Mouse (Mus musculus) thymus, postnatal 10 days (tissue): ENCODE measurements around the gene Dcpp2.
"Not testable (repeated sequence)": the region's sequence is repeated elsewhere in the genome, so short reads cannot be mapped to it uniquely, and the experiment has no call there.

ENCODE experiments used
- DNase-seq, 2 experiments: peaks; one replicate each; pipeline ENCODE4 v3.0.0; 2021; ENCODE audit warnings: low spot score in 2 of 2

Dcpp2 gene

DNA sequence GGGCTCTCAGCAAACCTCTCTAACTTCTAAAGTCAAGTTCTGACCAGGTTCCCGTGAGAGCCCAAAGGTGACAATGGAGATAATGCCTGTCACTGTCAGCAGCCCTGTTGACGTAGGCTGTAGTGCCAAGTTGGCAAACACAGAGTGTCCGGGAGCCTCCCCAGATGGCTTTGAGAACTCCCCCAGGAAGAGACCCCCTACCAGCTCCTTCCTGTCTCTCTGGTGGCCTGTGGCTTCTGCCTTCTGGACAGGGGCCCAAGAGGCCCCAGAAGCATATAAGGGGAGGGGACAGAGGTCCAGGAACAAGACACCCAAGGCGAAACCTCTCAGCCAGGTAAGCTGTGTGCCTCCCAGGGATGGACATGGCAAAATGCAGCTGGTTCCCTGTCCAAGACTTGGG, at the start of gene Dcpp2, which contains the start of gene Dcpp1:
Gene Dcpp2 (plus strand): TSS at position 305 of the 400 bp plus-strand sequence.
Gene Dcpp1 (plus strand): TSS at position 301 of the 400 bp plus-strand sequence.
- DNase-seq: not testable (repeated sequence)

DNA sequence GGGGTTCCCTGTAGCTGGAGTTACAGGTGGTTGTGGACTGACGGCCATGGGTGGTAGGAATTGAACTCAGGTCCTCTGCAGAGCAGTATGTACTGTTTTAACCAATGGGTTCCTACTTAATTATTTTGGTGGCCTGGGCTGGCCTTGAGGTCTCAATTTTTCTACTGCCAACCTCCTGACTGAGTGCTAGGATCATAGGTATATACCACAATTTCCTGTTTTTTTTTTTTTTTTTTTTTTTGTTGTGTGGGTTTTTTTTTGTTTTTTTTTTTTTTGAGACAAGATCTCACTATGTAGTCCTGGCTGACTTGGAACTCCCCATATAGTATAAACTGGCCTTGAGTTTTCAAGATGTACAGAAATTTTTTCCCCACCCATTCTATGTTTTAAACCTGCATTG, 49.5 kb upstream of the Dcpp2 start:
- DNase-seq: no peak

DNA sequence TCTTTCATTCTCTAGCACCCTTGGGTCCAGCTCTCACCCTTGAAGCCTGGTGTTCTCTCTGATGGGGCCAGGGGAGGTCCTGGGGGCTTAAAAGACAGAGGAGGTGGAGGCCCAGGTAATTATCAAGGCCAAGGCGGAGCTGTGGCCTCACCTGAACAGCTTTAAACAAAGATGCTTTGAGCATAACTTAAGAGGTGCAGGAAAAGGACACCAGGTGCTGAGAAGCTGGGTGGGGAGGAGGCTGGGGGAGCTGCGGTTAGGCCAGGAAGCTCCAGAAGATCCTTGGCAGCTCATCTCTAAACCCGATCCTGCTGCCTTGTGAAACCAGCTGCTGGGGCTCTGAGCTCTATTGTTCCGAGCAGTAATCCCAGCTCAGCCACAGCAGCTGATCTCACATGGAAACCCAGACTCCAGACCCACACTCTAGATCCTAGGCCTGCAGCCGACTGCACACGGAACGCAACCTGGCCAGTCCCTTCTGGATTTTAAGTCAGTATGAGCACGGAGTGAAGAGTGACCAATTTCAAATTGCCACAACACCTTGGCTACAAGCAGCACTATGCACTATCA, 44.6 kb upstream of the Dcpp2 start, which contains the start of gene Prss33:
Gene Prss33 (minus strand): TSS at position 51 of the 570 bp plus-strand sequence.
- no peak for DNase-seq

- DNase-seq: peak; percentile 46 to 70
These were observed 39.5 kb upstream of the Dcpp2 start for GRCm38 (mm10) chr17:23841145-23841544.

DNA sequence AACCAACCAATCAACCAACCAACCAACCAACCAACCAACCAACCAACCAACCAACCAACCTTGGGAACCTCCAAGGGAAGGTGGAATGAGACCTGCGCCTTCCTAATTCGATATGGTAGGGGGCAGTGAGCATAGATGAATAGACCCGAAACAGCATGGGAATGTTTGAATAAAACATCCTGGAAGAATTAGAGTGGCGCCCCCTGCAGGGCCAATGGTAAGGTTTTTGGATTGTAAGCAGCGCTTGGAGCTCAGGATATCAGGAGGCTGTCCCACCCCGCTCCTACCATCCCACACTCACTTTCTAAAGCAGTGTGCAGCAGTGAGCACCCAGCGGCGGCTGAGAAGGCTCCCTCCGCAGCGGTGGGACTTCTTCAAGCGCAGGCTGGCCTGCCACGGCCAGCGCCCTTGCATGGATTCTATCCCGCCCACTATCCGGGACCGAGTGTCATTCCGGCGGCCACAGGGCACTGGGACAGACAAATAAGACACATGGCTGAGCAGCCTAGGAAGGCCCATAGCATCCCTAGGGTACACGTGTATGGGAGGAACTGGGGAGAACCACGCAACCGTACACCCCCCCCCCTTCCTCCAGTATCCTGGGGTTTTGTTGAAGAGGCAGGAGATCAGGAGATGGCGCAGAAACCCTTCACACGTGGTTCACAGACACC, 37.4 kb upstream of the Dcpp2 start:
- DNase-seq: no peak

DNA sequence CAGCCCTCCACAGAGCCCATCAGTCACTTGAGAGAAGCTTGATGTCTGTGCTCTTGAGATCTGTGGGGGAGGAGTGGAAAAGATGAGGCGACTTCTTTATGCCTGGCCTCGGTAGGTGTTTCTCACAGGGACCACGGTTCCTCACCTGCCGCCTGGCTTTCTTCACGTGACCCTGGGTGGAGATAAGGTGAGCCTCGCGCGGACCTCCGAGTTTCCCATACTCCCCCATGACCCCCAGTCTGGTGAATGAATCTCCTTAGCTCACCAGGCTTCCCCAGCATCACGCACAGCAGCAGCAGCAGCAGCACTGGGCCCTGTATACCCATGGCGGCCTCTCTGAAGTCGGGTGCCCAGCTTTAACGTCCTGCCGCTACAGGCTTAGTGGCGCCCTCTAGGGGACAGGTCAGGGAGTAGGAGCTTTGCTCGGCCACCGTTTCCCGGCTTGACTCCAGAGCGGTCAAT, 36.8 kb upstream of the Dcpp2 start, which contains the start of the genes Prss32 and Prss41:
Gene Prss32 (plus strand): TSS at position 44 of the 462 bp plus-strand sequence.
Gene Prss41 (minus strand): TSS at position 361 of the 462 bp plus-strand sequence.
- peak; percentile 42 to 75 for DNase-seq

DNA sequence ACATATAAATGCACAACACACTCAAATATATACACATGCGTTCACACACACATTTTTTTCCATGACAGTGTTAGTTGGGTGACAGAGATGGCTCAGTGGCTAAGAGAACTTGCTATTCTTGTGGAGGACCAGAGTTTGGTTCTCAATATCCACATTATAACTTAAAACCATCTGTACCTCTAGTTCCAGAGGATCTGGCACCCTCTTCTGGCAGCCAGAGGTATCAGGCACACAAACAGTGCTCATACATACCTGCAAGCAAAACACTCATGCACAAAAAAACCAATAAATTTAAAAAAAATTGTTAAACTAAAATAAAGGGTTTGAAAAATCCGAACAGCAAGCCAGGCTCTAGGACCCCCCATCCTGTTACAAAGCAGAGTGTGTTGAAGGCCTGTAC, 30.7 kb upstream of the Dcpp2 start:
- no peak for DNase-seq

DNA sequence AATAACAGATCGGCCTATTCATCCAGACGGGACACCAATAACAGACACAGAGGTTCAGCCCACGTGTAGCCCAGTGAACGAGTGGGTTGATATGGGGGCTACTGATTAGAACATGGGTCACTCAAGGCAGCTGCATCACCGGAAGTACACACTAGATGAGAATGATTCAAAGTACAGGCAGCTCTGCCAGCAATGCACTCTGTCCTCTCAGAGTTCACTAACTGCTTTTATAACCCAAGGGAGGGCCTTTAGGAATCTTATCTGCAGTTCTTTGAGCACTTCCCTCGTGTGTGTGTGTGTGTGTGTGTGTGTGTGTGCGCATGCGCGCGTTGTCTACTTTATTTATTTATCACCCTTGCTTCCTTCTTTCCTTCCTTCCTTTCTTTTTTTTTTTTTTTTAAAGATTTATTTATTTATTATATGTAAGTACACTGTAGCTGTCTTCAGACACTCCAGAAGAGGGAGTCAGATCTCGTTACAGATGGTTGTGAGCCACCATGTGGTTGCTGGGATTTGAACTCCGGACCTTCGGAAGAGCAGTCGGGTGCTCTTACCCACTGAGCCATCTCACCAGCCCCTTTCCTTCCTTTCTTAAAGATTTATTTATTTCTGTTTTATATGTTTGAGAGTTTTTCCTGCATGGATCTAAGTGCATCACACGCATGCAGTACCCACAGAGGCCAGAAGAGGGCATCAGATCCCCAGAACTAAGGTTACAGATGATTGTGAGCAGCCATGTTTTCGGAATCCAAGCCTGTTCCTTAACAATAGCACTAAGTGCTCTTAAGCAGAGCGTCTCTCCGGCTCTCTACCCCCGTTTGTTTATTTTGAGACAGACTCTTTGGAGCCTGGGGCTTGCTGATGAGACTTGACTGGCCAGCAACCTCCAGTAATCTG, 29.6 kb upstream of the Dcpp2 start:
- DNase-seq: peak in 1 of 2 experiments; percentile 53

DNA sequence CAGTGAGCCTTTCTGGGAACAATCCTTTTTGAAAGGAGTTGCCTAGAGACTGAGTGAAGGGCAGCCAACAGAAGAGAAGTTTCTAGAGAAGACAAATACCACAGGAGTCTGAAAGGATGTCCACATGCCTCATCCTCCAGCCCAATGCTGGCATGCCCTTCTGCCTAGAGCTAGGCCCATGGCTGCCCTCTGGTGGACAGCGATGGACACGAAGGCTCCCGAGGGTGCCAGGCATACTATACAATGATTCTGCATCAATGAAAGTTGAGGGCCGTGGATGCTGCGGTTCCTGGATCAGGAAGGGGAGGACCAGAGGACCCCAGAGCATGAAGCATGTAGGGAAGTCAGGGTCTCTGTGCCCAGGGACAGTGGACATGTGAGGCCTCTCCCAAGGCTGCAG, 27.4 kb upstream of the Dcpp2 start:
- DNase-seq: peak; percentile 37 to 72

- no peak for DNase-seq
These were observed 26.4 kb upstream of the Dcpp2 start for GRCm38 (mm10) chr17:23854229-23854765.

DNA sequence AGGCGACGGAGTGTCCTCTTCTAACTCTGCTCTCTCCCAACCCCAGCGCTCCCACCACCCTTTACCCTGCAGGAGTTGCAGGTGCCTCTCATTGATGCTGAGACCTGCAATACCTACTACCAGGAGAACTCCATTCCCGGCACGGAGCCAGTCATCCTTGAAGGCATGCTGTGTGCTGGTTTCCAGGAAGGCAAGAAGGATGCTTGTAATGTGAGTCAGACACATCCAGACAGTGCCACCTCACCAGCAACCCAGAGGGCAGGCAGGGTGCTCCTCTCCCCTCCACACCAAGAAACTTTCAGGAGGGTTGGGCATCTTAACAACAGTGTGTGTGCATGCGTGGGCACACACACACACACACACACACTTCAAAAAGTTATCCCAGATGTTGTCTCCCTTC, 23.5 kb upstream of the Dcpp2 start:
- DNase-seq: no peak

- DNase-seq: no peak
These were observed 22.8 kb upstream of the Dcpp2 start for GRCm38 (mm10) chr17:23857913-23858312.

- DNase-seq: no peak
These were observed 17.8 kb upstream of the Dcpp2 start for GRCm38 (mm10) chr17:23862926-23863325.

DNA sequence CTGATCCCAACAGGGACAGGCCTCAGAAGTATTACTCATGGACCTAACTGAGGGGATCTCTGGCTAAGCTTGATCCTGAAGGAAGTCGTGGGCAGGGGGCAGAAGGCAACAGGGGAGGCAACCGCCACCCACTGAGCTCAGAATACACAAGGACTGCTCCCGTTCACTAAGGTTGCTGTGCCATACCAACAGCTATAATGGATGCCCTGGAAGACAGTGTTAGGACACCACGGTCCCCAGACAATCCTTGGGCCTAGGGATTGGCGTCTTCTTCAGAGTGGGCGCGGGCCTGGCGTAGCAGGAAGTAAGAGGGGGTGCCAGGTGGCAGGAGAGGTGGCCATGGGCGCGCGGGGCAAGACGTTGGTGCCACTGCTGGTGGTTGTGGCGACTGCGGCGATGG, 12.9 kb upstream of the Dcpp2 start, which contains the start of gene Prss21:
Gene Prss21 (plus strand): TSS at position 301 of the 400 bp plus-strand sequence.
- DNase-seq: no peak

DNA sequence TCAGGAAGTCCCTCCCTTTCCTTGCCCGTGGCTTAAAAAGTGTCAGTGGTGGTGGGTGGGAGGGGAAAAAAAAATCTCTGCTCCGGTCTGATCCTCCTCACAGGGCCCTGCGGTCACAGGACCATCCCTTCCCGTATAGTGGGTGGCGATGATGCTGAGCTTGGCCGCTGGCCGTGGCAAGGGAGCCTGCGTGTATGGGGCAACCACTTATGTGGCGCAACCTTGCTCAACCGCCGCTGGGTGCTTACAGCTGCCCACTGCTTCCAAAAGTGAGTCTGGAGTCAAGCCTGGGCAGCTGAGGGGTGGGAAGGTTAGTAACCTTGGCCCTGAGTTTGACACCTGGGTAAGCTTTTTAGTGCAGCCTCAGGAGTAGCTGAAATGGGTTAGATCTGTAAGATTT, 12.2 kb upstream of the Dcpp2 start:
- no peak for DNase-seq

DNA sequence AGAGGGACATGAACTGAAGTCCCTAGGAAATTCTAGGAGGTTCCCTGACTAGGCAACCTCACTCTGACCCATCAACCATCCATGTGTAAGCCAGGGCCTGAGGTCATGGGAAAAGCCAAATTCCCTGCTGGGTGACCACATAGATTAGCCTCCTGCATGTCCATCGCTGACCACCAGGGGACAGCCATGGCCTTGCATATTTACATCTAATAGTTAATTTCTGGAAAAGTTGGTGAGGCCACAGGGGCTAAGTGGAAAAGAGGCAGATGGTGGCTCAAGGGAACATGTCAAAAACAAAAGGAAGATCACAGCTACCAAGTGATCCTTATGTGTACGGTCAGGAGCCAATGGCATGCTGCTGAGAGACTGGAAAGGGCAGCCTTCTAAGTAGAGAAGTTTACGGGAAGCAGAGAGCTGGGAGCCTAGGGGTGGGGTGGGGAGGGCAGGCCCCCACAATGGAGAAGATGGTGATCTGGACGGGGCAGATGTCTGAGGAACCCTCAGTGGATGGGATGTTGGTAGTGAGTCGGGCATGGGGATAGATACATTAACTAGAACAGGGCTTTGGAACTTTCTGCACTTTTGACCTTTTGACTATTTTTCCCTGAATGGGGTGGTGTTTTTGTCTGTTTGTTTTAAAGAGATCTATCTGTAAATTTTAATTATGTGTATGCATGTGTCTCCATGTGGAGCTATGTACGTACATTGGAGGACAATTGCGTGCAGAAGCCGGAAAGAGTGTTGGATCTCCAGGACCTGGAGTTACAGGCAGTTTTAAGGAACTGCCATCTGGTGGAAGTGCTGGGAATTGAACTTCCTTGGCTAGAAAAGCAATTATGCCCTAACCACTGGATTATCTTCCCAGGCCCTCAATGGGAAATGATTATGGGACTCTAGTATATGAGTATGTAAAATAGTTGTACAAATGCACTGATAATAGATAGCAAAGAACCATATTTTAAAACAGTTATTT, 6.5 kb upstream of the Dcpp2 start:
- DNase-seq: no peak

DNA sequence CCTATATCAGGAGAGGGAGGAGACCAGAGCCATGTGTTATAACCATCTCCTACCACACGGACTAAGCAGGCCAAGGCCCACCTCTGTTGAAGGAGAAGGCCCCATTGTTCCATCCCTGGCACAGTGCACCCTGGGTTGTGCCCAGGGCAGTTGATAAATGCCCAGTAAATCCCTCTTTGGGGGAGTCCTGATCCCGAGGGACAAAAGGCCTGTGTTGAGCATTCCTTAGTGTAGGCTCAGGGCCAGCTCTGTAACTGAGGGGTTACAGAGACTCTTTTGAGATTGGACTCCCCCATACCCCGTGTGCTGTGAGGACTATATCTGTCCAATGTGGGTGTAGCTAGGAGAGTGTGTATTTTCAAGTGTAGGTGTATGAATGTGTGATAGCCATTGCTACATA, 3.9 kb upstream of the Dcpp2 start:
- DNase-seq: no peak

DNA sequence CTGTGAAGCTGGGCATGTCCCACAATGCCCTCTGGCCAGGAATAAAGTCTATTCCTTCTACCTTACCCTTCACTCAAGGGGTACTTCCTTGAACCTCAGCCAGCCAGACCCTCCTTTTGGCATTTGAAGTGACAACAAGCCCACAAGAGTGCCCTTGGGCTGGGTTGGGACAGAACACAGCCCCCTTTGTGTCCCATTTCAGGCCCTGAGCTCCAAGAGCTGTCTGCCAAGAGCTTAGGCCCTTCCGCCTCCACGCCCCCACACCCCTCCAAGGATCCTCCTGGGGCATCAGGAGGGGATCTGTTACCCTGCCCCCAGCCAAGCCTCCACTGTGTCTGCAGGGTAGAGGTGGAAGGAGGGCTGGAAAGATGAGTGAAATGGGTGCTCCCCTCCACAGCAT, 3.5 kb upstream of the Dcpp2 start:
- DNase-seq: no peak

DNA sequence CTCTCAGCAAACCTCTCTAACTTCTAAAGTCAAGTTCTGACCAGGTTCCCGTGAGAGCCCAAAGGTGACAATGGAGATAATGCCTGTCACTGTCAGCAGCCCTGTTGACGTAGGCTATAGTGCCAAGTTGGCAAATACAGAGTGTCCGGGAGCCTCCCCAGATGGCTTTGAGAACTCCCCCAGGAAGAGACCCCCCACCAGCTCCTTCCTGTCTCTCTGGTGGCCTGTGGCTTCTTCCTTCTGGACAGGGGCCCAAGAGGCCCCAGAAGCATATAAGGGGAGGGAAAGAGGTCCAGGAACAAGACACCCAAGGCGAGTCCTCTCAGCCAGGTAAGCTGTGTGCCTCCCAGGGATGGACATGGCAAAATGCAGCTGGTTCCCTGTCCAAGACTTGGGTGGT, 36.5 kb downstream of the Dcpp2 start, which contains the start of gene Dcpp3:
Gene Dcpp3 (plus strand): TSS at position 301 of the 400 bp plus-strand sequence.
- DNase-seq: not testable (repeated sequence)

- DNase-seq: peak; percentile 68 to 73
These were observed 43.9 kb downstream of the Dcpp2 start for GRCm38 (mm10) chr17:23924531-23925007.
